Mouse (Mus musculus): ENCODE data around the gene Artn.
A peak's percentile ranks its signal among the peaks of the same experiment; 100 is the strongest.

GRCm38 (mm10) chr4:117887133-117887532 is 42.4 kb downstream of the Artn start, which contains the start of gene Atp6v0b:
- TF ChIP-seq CTCF (IDR thresholded peaks at IDR 0.05; ENCODE audit: borderline replicate concordance, control insufficient read depth, extremely low read depth, insufficient read depth, low read length, poor library complexity) (peak; percentile 26; the same call in 1 of the 2 replicates), POLR2A (IDR thresholded peaks at IDR 0.05; ENCODE audit: control insufficient read depth, extremely low read depth, insufficient read depth, low read length, poor library complexity) (peak; percentile 75)

All from thymus, adult 2 months (tissue).